28 mouse cellular contexts compared by ENCODE assay signal in genomic region chr11:62558152-62558551, GRCm38 (mm10). TPM values are rescaled to one million over a fixed set of nuclear protein-coding genes. Genes with fewer than 3 reads are reported as not detected.
DNase-seq lines count a peak whose midpoint lies in the region; ATAC-seq and TF ChIP-seq lines count a peak whose summit lies in the region.
"Had no signal": no experiment of that assay in that cellular context is flagged by ENCODE, and none has a peak within 500 bp of the region (broad histone marks: within the 10 kb centered on the region; RNA-seq: fewer than 3 reads in every experiment).

No protein-coding gene starts in this region.

- peaks cover 19% of the 10 kb centered on the region for H3K4me1 ChIP-seq in kidney, postnatal 0 days (replicated peaks; ENCODE audit: insufficient read depth, low read length)
- H3K4me1 ChIP-seq in brown adipose tissue, adult 24 weeks (ENCODE audit: control insufficient read depth, insufficient read depth, insufficient read length, low read length): peaks cover 6% of the 10 kb centered on the region; the same call in 1 of the 2 replicates

- no peak overlapping the region for H3K4me3 ChIP-seq in gastrocnemius, adult 2 months
- no peak overlapping the region for H3K4me3 ChIP-seq in kidney, postnatal 0 days (replicated peaks; ENCODE audit: low read depth, low read length)
- H3K4me3 ChIP-seq in brown adipose tissue, adult 24 weeks (ENCODE audit: insufficient read depth, low read depth, low read length): no peak overlapping the region
- H3K4me3 ChIP-seq: forebrain, embryonic 13.5 days; hindbrain, embryonic 10.5 days; hindbrain, embryonic 15.5 days; midbrain, embryonic 12.5 days; myocyte; neural tube, embryonic 12.5 days had no signal

- H3K9ac ChIP-seq in kidney, postnatal 0 days (ENCODE audit: low read depth, low read length): no peak overlapping the region
- H3K9ac ChIP-seq: forebrain, embryonic 13.5 days; hindbrain, embryonic 15.5 days; liver, embryonic 14.5 days; midbrain, embryonic 12.5 days; neural tube, embryonic 12.5 days had no signal

- DNase-seq in gastrocnemius, adult 2 months: no peak
- no peak for DNase-seq in gastrocnemius, postnatal 14 days
- DNase-seq in kidney, postnatal 0 days (ENCODE audit: low spot score): no peak
- no peak for DNase-seq in kidney, postnatal 25 days
- DNase-seq in splenic B cell, adult 2 months (ENCODE audit: low read depth, low spot score): peak; percentile 15
- no peak for DNase-seq in frontal cortex, postnatal 25 days (ENCODE audit: low spot score in 2 of 2)
- DNase-seq: adrenal gland, adult 2 months; cerebellum, adult 11-12 months; cerebellum, adult 9-11 months; embryo, embryonic 11 days; gastrocnemius, postnatal 10 days; heart, postnatal 14 days; kidney, postnatal 10 days; liver; lung, adult 2 months; lung, postnatal 14 days; right cerebral cortex, adult 18-20 months; right cerebral cortex, postnatal 4 days; thymus, postnatal 4 days had no signal

- 65% methylated on average over 2 of the region's 2 CpGs for WGBS in kidney, postnatal 0 days

- H3K4me2 ChIP-seq in kidney, postnatal 0 days (ENCODE audit: low read length): no peak overlapping the region
- H3K4me2 ChIP-seq: forebrain, embryonic 13.5 days; hindbrain, embryonic 15.5 days; midbrain, embryonic 12.5 days; neural tube, embryonic 12.5 days had no signal

- H3K9me3 ChIP-seq in kidney, postnatal 0 days (replicated peaks; ENCODE audit: low read length): no peaks in the 10 kb centered on the region
- H3K9me3 ChIP-seq: forebrain, embryonic 13.5 days; hindbrain, embryonic 10.5 days; hindbrain, embryonic 15.5 days; midbrain, embryonic 12.5 days; neural tube, embryonic 12.5 days had no signal

- no peak for TF ChIP-seq CTCF in gastrocnemius, adult 2 months (IDR thresholded peaks at IDR 0.05)
- TF ChIP-seq CTCF in kidney, postnatal 0 days (IDR thresholded peaks at IDR 0.05; ENCODE audit: low read depth): no peak

- peak overlapping the region; percentile 85 for H3K27ac ChIP-seq in gastrocnemius, adult 2 months
- H3K27ac ChIP-seq in kidney, postnatal 0 days: peak overlapping the region; percentile 25
- H3K27ac ChIP-seq in brown adipose tissue, adult 24 weeks (replicated peaks; ENCODE audit: low read depth, low read length): peak overlapping the region; percentile 78; the same call in 1 of the 2 replicates
- H3K27ac ChIP-seq: forebrain, embryonic 13.5 days; hindbrain, embryonic 10.5 days; hindbrain, embryonic 15.5 days; liver, embryonic 14.5 days; midbrain, embryonic 12.5 days; neural tube, embryonic 12.5 days had no signal

- intact Hi-C loops in gastrocnemius, adult 2 months (cut with DNase I): no loop called here
- intact Hi-C loops in gastrocnemius, postnatal 14 days (cut with DNase I; ENCODE audit: low total_unique reads): no loop called here

- peaks cover 9% of the 10 kb centered on the region; the same call in 1 of the 2 replicates for H3K36me3 ChIP-seq in kidney, postnatal 0 days (ENCODE audit: insufficient read depth, low read length)
- peaks cover 9% of the 10 kb centered on the region for H3K36me3 ChIP-seq in splenic B cell, adult 2 months (ENCODE audit: control insufficient read depth, insufficient read depth, low read length, poor library complexity, severe bottlenecking)

- ATAC-seq in kidney, postnatal 0 days (replicated peaks; ENCODE audit: low FRiP score, low read depth): no peak
- ATAC-seq: forebrain, embryonic 13.5 days; inflammation-experienced regulatory T-cells, adult 6 months had no signal

- no peaks in the 10 kb centered on the region for H3K27me3 ChIP-seq in kidney, postnatal 0 days (ENCODE audit: insufficient read depth, low read length)
- no peaks in the 10 kb centered on the region for H3K27me3 ChIP-seq in splenic B cell, adult 2 months (ENCODE audit: control insufficient read depth, insufficient read depth, low read length, poor library complexity, severe bottlenecking)
- H3K27me3 ChIP-seq: forebrain, embryonic 13.5 days; hindbrain, embryonic 15.5 days; neural tube, embryonic 12.5 days had no signal

RNA-seq across cellular contexts. Expression of gene Ubb, which starts 7.2 kb away (rescaled TPM):
- total RNA-seq in gastrocnemius, adult 2 months (2021): 100 to 1,000 TPM; 776 to 989 TPM
- total RNA-seq in gastrocnemius, postnatal 14 days (2021): 1,000 to 10,000 TPM; 1,001 to 1,005 TPM
- polyA plus RNA-seq in kidney, postnatal 0 days (2015; fragmentation: Nextera tagmentation; extraction: Ambion mirVana): 2,759 and 3,018 TPM in 2 replicates
- 359 and 432 TPM in 2 replicates for polyA plus RNA-seq in brown adipose tissue, adult 24 weeks (2012; ENCODE audit: insufficient read depth, insufficient read length, missing spikeins)

RNA-seq across cellular contexts. Expression of gene Trpv2, which starts 16.1 kb away (rescaled TPM):
- total RNA-seq in gastrocnemius, adult 2 months (2021): 1 to 10 TPM in 1 of 2 experiments, under 1 TPM in 1; 0.89 to 1.1 TPM
- 1 to 10 TPM; 1.7 to 2.4 TPM for total RNA-seq in gastrocnemius, postnatal 14 days (2021)
- 1.7 and 2.4 TPM in 2 replicates for polyA plus RNA-seq in kidney, postnatal 0 days (2015; fragmentation: Nextera tagmentation; extraction: Ambion mirVana)
- 1.0 and 2.5 TPM in 2 replicates for polyA plus RNA-seq in brown adipose tissue, adult 24 weeks (2012; ENCODE audit: insufficient read depth, insufficient read length, missing spikeins)

RNA-seq across cellular contexts. Expression of gene Cenpv, which starts 19.1 kb away (rescaled TPM):
- total RNA-seq in gastrocnemius, adult 2 months (2021): 10 to 100 TPM; 19.2 to 24.3 TPM
- 10 to 100 TPM; 15.4 to 20.4 TPM for total RNA-seq in gastrocnemius, postnatal 14 days (2021)
- 17.1 and 17.6 TPM in 2 replicates for polyA plus RNA-seq in kidney, postnatal 0 days (2015; fragmentation: Nextera tagmentation; extraction: Ambion mirVana)
- 41.7 and 45.2 TPM in 2 replicates for polyA plus RNA-seq in brown adipose tissue, adult 24 weeks (2012; ENCODE audit: insufficient read depth, insufficient read length, missing spikeins)

Comparison
In these comparisons a context has a peak if more than half of its experiments do, and no peak if none do; other contexts are left out.
1. H3K27ac ChIP-seq: peak in every context shown above with its lines; median percentile 85 in gastrocnemius, adult 2 months; 78 in brown adipose tissue, adult 24 weeks; 25 in kidney, postnatal 0 days.